Mouse (Mus musculus): Measurements from ENCODE around the gene Ube2o.

- TF ChIP-seq MAX (IDR thresholded peaks at IDR 0.05) (no peak), MYOG (IDR thresholded peaks at IDR 0.05; ENCODE audit: control insufficient read depth, extremely low read depth, insufficient read length) (no peak)
These were observed 8.3 kb upstream of the Ube2o start for GRCm38 (mm10) chr11:116589574-116589973.
